Mouse (Mus musculus): ENCODE data around the gene Ppp1cb.

GRCm38 (mm10) chr5:32472332-32473028 is 13.8 kb downstream of the Ppp1cb start:
- TF ChIP-seq CTCF (conservative IDR thresholded peaks at IDR 0.05; ENCODE audit: low read length) (no peak), POU5F1 (IDR thresholded peaks at IDR 0.05; ENCODE audit: borderline replicate concordance, low read length) (no peak)
